Mouse (Mus musculus): ENCODE data around the gene Inpp5a. TPM values are rescaled to one million over a fixed set of nuclear protein-coding genes. Genes with fewer than 3 reads are reported as not detected.

Inpp5a gene
- polyA plus RNA-seq, 1 experiment from 2014 or later: 28.4 TPM

DNA sequence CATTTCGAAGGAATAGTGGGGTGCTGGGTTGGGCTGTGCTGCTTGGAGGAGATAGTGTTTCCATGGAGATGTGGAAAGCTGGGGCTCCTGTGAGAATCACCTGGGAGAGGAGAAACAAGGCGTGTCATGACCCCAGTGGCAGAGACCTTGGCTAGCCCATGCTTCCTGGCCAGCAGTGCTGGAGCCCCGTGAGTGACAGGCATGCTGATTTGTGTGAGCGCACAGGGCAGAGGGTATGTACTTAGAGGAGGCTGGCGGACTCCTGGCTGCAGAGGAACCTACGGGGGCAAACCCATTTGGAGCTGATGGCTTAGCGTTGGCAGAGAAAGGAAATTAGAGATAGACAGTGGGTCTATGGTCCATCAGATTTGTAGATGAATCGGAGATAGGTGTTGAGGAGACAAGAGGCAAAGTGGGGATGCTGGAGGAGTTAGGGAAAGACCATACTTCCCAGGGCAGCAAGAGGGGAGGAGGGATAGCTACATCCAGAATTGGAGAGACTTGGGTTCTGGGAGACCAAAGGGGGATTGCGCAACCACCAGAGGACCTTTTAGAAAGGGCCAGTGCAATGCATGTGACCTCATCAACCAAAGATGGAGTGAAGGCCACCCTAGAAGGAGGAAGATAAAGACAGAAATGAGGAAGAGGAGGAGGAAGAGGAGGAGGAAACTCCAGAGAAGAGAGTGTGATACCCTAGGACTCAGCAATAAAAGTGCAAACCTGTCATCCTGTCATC is 117.9 kb downstream of the Inpp5a start:
- no peak for DNase-seq (ENCODE audit: low spot score)
- no peaks in the 10 kb centered on the region for H3K9me3 ChIP-seq (ENCODE audit: control insufficient read depth, low read length)
- no peak overlapping the region for H3K27ac ChIP-seq (ENCODE audit: low read depth, low read length)
- H3K27me3 ChIP-seq (ENCODE audit: control insufficient read depth, insufficient read depth, low read length): peaks cover 4% of the 10 kb centered on the region; the same call in 1 of the 2 replicates
- H3K4me2 ChIP-seq (ENCODE audit: low read depth): no peak overlapping the region
- 81% methylated on average over 9 of the region's 9 CpGs for WGBS
- H3K4me1 ChIP-seq (ENCODE audit: control insufficient read depth, insufficient read depth, low read length): no peaks in the 10 kb centered on the region
- no peak overlapping the region for H3K4me3 ChIP-seq (ENCODE audit: low read depth, low read length)
- ATAC-seq (ENCODE audit: insufficient read depth, low FRiP score, low TSS enrichment): no peak
- no peaks in the 10 kb centered on the region for H3K36me3 ChIP-seq (ENCODE audit: control insufficient read depth, insufficient read depth, low read length)
- H3K9ac ChIP-seq (ENCODE audit: low read length): no peak overlapping the region

DNA sequence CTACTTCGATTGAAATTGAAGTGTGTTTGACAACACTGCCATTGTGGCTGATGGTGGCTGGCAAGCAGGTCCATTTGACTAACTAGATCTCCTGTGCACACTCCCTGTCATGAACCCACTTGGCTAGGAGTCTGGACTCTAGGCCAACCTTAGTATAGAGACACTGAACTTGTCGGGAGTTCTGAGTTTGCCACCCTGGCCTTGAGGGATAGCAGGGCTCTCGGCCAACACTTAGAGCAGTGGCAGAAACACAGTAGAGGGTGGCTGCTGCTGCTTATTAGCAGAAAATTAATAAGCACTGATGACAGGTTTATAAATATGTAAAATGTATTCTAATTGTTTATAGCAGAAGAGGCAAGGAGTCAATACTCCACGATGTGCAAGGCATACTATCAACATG is 120.0 kb downstream of the Inpp5a start:
- Histone ChIP-seq H3K4me2 (ENCODE audit: low read depth) (no peak overlapping the region), H3K9me3 (ENCODE audit: control insufficient read depth, low read length) (no peaks in the 10 kb centered on the region), H3K9ac (ENCODE audit: low read length) (no peak overlapping the region), H3K36me3 (ENCODE audit: control insufficient read depth, insufficient read depth, low read length) (no peaks in the 10 kb centered on the region), H3K4me3 (ENCODE audit: low read depth, low read length) (no peak overlapping the region), H3K4me1 (ENCODE audit: control insufficient read depth, insufficient read depth, low read length) (no peaks in the 10 kb centered on the region), H3K27ac (ENCODE audit: low read depth, low read length) (no peak overlapping the region), H3K27me3 (ENCODE audit: control insufficient read depth, insufficient read depth, low read length) (peaks cover 10% of the 10 kb centered on the region)
- 89% methylated on average over 4 of the region's 4 CpGs for WGBS
- DNase-seq (ENCODE audit: low spot score) (no peak), ATAC-seq (ENCODE audit: insufficient read depth, low FRiP score, low TSS enrichment) (no peak)

DNA sequence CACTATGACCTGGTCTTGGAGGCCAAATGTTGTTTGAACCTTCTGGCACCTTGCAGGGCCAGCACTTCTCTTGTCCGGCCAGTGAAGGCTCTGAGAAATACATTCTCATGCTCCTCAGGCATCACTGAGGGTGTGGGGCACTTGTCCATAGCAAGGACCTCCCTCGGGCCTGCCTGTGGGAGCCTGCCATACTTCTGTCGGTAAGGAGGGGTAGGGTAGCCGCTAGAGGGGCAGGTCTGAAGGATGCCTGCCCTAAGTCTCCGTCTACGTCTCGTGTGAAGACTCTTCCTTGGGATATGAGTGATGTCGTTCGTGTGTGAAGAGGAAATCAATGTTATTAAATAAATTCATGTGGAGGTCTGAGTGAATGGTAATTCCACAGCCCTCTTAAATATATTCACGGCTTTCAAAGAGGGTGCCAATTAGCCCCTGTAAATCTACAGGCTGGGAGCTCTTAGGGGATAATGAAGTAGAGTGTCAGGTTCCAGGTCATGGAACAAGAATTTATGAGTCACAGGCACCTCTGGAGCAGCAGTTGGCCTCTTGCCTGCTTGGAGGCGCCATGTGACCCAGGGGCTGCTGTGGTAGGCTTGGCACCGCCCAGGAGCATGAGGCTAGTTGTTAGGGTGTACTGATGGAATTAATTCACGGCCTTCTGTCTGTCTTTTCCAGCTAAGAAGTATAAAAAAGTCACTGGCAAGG is 127.2 kb downstream of the Inpp5a start:
- H3K4me3 ChIP-seq (ENCODE audit: low read depth, low read length): no peak overlapping the region
- H3K27me3 ChIP-seq (ENCODE audit: control insufficient read depth, insufficient read depth, low read length): peaks cover 49% of the 10 kb centered on the region
- ATAC-seq (ENCODE audit: insufficient read depth, low FRiP score, low TSS enrichment) (no peak), DNase-seq (ENCODE audit: low spot score) (no peak)
- H3K9ac ChIP-seq (ENCODE audit: low read length): no peak overlapping the region
- H3K9me3 ChIP-seq (ENCODE audit: control insufficient read depth, low read length): no peaks in the 10 kb centered on the region
- H3K4me2 ChIP-seq (ENCODE audit: low read depth): no peak overlapping the region
- 73% methylated on average over 13 of the region's 13 CpGs for WGBS
- H3K4me1 ChIP-seq (ENCODE audit: control insufficient read depth, insufficient read depth, low read length): 0 out of 2 replicates have a peak, but pooled peaks cover 4% of the 10 kb centered on the region
- no peak overlapping the region for H3K27ac ChIP-seq (ENCODE audit: low read depth, low read length)
- no peaks in the 10 kb centered on the region for H3K36me3 ChIP-seq (ENCODE audit: control insufficient read depth, insufficient read depth, low read length)

DNA sequence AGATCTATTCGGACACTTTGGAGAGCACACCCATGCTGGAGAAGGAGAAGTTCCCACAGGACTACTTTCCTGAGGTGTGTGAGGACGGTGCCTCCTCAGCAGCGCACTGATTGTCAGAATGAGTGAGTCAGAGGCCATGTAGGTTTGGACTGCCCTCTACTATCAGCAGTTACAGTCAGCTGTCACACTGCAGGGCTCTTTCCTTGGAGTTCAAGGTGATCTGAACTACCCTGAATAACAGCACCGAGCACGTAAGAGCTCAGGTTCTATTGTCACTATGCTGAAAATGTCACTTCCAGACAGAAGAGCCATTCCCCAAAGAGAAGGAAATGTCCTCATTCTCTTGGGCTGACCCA is 127.7 kb downstream of the Inpp5a start:
- Histone ChIP-seq H3K9me3 (ENCODE audit: control insufficient read depth, low read length) (no peaks in the 10 kb centered on the region), H3K4me3 (ENCODE audit: low read depth, low read length) (no peak overlapping the region), H3K9ac (ENCODE audit: low read length) (no peak overlapping the region), H3K4me1 (ENCODE audit: control insufficient read depth, insufficient read depth, low read length) (0 out of 2 replicates have a peak, but pooled peaks cover 4% of the 10 kb centered on the region), H3K27ac (ENCODE audit: low read depth, low read length) (no peak overlapping the region), H3K36me3 (ENCODE audit: control insufficient read depth, insufficient read depth, low read length) (no peaks in the 10 kb centered on the region), H3K4me2 (ENCODE audit: low read depth) (no peak overlapping the region), H3K27me3 (ENCODE audit: control insufficient read depth, insufficient read depth, low read length) (peaks cover 54% of the 10 kb centered on the region)
- ATAC-seq (ENCODE audit: insufficient read depth, low FRiP score, low TSS enrichment) (no peak), DNase-seq (ENCODE audit: low spot score) (no peak)
- WGBS: 97% methylated on average over 5 of the region's 5 CpGs

DNA sequence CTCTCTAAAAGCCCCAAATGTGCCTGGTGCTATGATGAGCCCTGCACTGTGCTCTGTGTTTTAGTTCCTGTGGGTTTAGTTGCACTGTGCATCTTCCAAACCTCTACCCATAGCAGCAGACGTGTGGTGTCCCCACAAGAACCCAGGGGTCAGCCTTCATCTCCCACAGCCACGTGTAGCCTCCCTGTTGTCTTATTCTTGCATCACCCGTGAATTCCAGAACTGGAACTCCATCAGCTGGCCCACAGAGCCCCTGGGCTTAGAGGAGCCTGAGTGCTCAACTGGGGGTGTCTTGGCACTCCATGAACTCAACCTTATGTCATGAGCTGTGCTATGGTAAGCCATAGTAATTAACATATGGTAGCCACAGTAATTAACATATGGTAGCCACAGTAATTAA is 129.4 kb downstream of the Inpp5a start:
- no peaks in the 10 kb centered on the region for H3K36me3 ChIP-seq (ENCODE audit: control insufficient read depth, insufficient read depth, low read length)
- peaks cover 68% of the 10 kb centered on the region for H3K27me3 ChIP-seq (ENCODE audit: control insufficient read depth, insufficient read depth, low read length)
- H3K27ac ChIP-seq (ENCODE audit: low read depth, low read length): no peak overlapping the region
- H3K4me1 ChIP-seq (ENCODE audit: control insufficient read depth, insufficient read depth, low read length): 0 out of 2 replicates have a peak, but pooled peaks cover 4% of the 10 kb centered on the region
- no peak overlapping the region for H3K9ac ChIP-seq (ENCODE audit: low read length)
- no peak overlapping the region for H3K4me3 ChIP-seq (ENCODE audit: low read depth, low read length)
- DNase-seq (ENCODE audit: low spot score) (no peak), ATAC-seq (ENCODE audit: insufficient read depth, low FRiP score, low TSS enrichment) (no peak)
- no peaks in the 10 kb centered on the region for H3K9me3 ChIP-seq (ENCODE audit: control insufficient read depth, low read length)
- no peak overlapping the region for H3K4me2 ChIP-seq (ENCODE audit: low read depth)
- WGBS: 68% methylated on average over 3 of the region's 3 CpGs

- Histone ChIP-seq H3K36me3 (ENCODE audit: control insufficient read depth, insufficient read depth, low read length) (no peaks in the 10 kb centered on the region), H3K4me1 (ENCODE audit: control insufficient read depth, insufficient read depth, low read length) (peaks cover 15% of the 10 kb centered on the region), H3K4me3 (ENCODE audit: low read depth, low read length) (no peak overlapping the region), H3K4me2 (ENCODE audit: low read depth) (no peak overlapping the region), H3K27me3 (ENCODE audit: control insufficient read depth, insufficient read depth, low read length) (peaks cover 76% of the 10 kb centered on the region), H3K27ac (ENCODE audit: low read depth, low read length) (no peak overlapping the region), H3K9ac (ENCODE audit: low read length) (no peak overlapping the region), H3K9me3 (ENCODE audit: control insufficient read depth, low read length) (no peaks in the 10 kb centered on the region)
- peak; percentile 83 for DNase-seq (ENCODE audit: low spot score)
- WGBS: 10% methylated on average over 15 of the region's 15 CpGs
- ATAC-seq (ENCODE audit: insufficient read depth, low FRiP score, low TSS enrichment): peak; percentile 63
These were observed 139.6 kb downstream of the Inpp5a start for GRCm38 (mm10) chr7:139528309-139529076.

DNA sequence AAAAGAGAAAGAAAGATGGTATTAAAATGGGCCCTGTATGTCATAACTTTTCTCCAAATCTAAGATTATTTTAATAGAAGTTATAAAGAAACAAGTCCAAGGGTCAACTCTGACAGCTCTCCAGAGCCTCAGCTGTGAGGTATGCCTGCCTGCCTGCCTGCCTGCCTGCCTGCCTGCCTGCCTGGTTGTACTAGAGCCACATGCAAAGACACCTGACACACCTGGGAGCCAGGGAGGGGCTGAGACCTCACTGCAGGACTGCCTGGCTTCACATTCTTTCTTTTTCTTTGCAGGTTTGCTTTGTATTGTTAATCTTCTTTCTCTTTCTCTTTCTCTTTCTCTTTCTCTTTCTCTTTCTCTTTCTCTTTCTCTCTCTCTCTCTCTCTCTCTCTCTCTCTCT is 140.3 kb downstream of the Inpp5a start:
- no peak overlapping the region for H3K4me3 ChIP-seq (ENCODE audit: low read depth, low read length)
- no peaks in the 10 kb centered on the region for H3K36me3 ChIP-seq (ENCODE audit: control insufficient read depth, insufficient read depth, low read length)
- no peaks in the 10 kb centered on the region for H3K9me3 ChIP-seq (ENCODE audit: control insufficient read depth, low read length)
- H3K27ac ChIP-seq (ENCODE audit: low read depth, low read length): no peak overlapping the region
- ATAC-seq (ENCODE audit: insufficient read depth, low FRiP score, low TSS enrichment): no peak
- no peak overlapping the region for H3K4me2 ChIP-seq (ENCODE audit: low read depth)
- H3K27me3 ChIP-seq (ENCODE audit: control insufficient read depth, insufficient read depth, low read length): peaks cover 76% of the 10 kb centered on the region
- no peak overlapping the region for H3K9ac ChIP-seq (ENCODE audit: low read length)
- no peak for DNase-seq (ENCODE audit: low spot score)
- H3K4me1 ChIP-seq (ENCODE audit: control insufficient read depth, insufficient read depth, low read length): peaks cover 15% of the 10 kb centered on the region

GRCm38 (mm10) chr7:139530591-139531427 is 141.9 kb downstream of the Inpp5a start:
- peak; percentile 89 for ATAC-seq (ENCODE audit: insufficient read depth, low FRiP score, low TSS enrichment)

More at GRCm38 (mm10) chr7:139530591-139531427, 141.9 kb downstream of the Inpp5a start:
- H3K4me2 ChIP-seq (ENCODE audit: low read depth): no peak overlapping the region
- peaks cover 80% of the 10 kb centered on the region for H3K27me3 ChIP-seq (ENCODE audit: control insufficient read depth, insufficient read depth, low read length)
- 27% methylated on average over 16 of the region's 16 CpGs for WGBS
- no peak overlapping the region for H3K27ac ChIP-seq (ENCODE audit: low read depth, low read length)
- H3K9me3 ChIP-seq (ENCODE audit: control insufficient read depth, low read length): no peaks in the 10 kb centered on the region
- H3K36me3 ChIP-seq (ENCODE audit: control insufficient read depth, insufficient read depth, low read length): no peaks in the 10 kb centered on the region
- peaks cover 15% of the 10 kb centered on the region for H3K4me1 ChIP-seq (ENCODE audit: control insufficient read depth, insufficient read depth, low read length)
- no peak overlapping the region for H3K4me3 ChIP-seq (ENCODE audit: low read depth, low read length)
- peak; percentile 67 for DNase-seq (ENCODE audit: low spot score)
- H3K9ac ChIP-seq (ENCODE audit: low read length): peak overlapping the region; percentile 22; the same call in 1 of the 2 replicates

Data from neural tube, embryonic 11.5 days (tissue).